Mouse (Mus musculus): ENCODE measurements around the gene Dhrs1. TPM values are rescaled to one million over a fixed set of nuclear protein-coding genes. Genes with fewer than 3 reads are reported as not detected.

Dhrs1 gene
- polyA plus RNA-seq, 1 experiment from 2014 or later: 96.4 TPM

DNA sequence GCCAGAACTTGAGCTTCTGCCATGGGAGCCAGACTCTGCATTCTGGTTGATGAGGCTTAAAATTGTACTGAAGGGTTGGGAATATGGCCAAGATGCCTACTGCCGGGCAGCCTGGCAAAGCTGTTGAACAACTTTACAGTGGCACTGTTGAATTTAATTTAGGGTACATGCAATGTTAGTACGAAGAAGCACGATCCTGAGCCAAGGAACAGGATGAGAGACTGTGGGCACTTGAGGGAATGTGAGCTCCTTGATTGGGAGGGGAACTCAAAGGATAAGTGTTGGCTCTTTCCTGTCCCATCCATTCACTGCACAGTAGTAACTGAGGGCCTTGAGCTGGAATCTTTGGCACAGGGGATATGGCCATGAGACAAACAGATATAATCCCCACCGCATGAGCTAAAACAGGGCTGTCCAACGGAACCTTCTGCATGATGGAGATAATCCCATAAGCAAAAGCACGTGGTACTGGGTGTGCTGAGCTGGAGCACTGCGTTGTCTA is 14.9 kb downstream of the Dhrs1 start:
- Histone ChIP-seq H3K9ac (no peak overlapping the region), H3K9me3 (no peaks in the 10 kb centered on the region), H3K27me3 (replicated peaks) (no peaks in the 10 kb centered on the region), H3K27ac (no peak overlapping the region), H3K4me3 (replicated peaks) (no peak overlapping the region), H3K4me1 (no peaks in the 10 kb centered on the region), H3K4me2 (no peak overlapping the region), H3K36me3 (no peaks in the 10 kb centered on the region)
- 78% methylated on average over 7 of the region's 7 CpGs for WGBS
- ATAC-seq (ENCODE audit: insufficient read depth, low FRiP score, low read depth): no peak

- WGBS: 78% methylated on average over 7 of the region's 7 CpGs
These were observed 15.4 kb downstream of the Dhrs1 start for GRCm38 (mm10) chr14:55730116-55730515.

GRCm38 (mm10) chr14:55727889-55728685 is 17.4 kb downstream of the Dhrs1 start:
- Histone ChIP-seq H3K4me3 (replicated peaks) (no peak overlapping the region), H3K9me3 (no peaks in the 10 kb centered on the region), H3K4me1 (no peaks in the 10 kb centered on the region), H3K4me2 (no peak overlapping the region), H3K9ac (no peak overlapping the region), H3K27ac (no peak overlapping the region), H3K36me3 (no peaks in the 10 kb centered on the region), H3K27me3 (replicated peaks) (no peaks in the 10 kb centered on the region)
- no peak for ATAC-seq (ENCODE audit: insufficient read depth, low FRiP score, low read depth)
- WGBS: 53% methylated on average over 8 of the region's 8 CpGs

More at GRCm38 (mm10) chr14:55730116-55730515, 15.4 kb downstream of the Dhrs1 start:
- no peak for ATAC-seq (ENCODE audit: insufficient read depth, low FRiP score, low read depth)
- Histone ChIP-seq H3K9me3 (no peaks in the 10 kb centered on the region), H3K4me2 (no peak overlapping the region), H3K27ac (no peak overlapping the region), H3K9ac (no peak overlapping the region), H3K4me3 (replicated peaks) (no peak overlapping the region), H3K36me3 (no peaks in the 10 kb centered on the region), H3K27me3 (replicated peaks) (no peaks in the 10 kb centered on the region), H3K4me1 (no peaks in the 10 kb centered on the region)

DNA sequence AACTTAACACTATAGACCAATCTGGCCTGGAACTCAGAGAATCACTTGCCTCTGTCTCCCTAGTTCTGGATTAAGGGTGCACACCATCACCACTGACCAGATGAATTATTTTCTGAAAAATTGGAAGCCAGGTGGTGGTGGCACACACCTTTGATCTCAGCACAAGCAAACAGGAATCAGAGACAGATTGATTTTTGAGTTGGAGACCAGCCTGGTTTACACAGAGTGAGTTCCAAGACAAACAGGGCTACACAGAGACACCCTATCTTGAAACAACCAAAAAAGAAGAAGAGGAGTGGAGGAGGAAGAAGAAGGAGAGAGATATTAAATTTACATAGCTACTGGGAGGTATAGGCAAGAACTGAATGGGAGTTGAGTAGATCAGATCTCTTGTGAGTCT is 19.2 kb downstream of the Dhrs1 start:
- ATAC-seq (ENCODE audit: insufficient read depth, low FRiP score, low read depth): no peak

GRCm38 (mm10) chr14:55724411-55724871 is 21.0 kb downstream of the Dhrs1 start:
- Histone ChIP-seq H3K27me3 (replicated peaks) (no peaks in the 10 kb centered on the region), H3K9ac (no peak overlapping the region), H3K27ac (no peak overlapping the region), H3K4me1 (peaks cover 10% of the 10 kb centered on the region; the same call in 1 of the 2 replicates), H3K4me3 (replicated peaks) (no peak overlapping the region), H3K36me3 (0 out of 2 replicates have a peak, but pooled peaks cover 4% of the 10 kb centered on the region), H3K9me3 (no peaks in the 10 kb centered on the region), H3K4me2 (no peak overlapping the region)
- WGBS: 40% methylated on average over 8 of the region's 8 CpGs
- ATAC-seq (ENCODE audit: insufficient read depth, low FRiP score, low read depth): no peak

More for the DNA sequence above, 19.2 kb downstream of the Dhrs1 start:
- no peak overlapping the region for H3K4me3 ChIP-seq (replicated peaks)
- peaks cover 4% of the 10 kb centered on the region; the same call in 1 of the 2 replicates for H3K4me1 ChIP-seq
- H3K36me3 ChIP-seq: no peaks in the 10 kb centered on the region
- no peaks in the 10 kb centered on the region for H3K27me3 ChIP-seq (replicated peaks)
- H3K9ac ChIP-seq: no peak overlapping the region
- H3K9me3 ChIP-seq: no peaks in the 10 kb centered on the region
- H3K4me2 ChIP-seq: no peak overlapping the region
- H3K27ac ChIP-seq: no peak overlapping the region

DNA sequence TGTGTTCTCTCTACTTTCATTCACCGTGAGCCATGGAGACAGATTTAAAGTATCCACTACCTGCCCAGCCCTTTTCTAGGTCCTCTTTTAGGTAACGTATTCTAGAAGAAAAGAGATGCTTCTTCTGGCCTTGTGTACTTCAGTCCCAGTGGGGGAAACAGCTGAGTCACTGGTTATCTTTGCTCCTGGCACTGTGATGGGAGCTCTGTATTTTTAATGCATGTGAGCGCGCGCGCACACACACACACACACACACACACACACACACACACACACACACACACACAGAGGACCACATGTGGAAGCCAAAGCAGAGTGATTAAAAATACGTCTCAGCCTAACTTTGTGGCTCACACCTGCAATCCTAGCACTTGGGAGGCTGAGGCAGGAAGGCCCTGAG is 22.1 kb downstream of the Dhrs1 start:
- H3K4me1 ChIP-seq: peaks cover 10% of the 10 kb centered on the region; the same call in 1 of the 2 replicates
- H3K4me2 ChIP-seq: no peak overlapping the region
- no peak overlapping the region for H3K9ac ChIP-seq
- no peak overlapping the region for H3K4me3 ChIP-seq (replicated peaks)
- peaks cover 11% of the 10 kb centered on the region; the same call in 1 of the 2 replicates for H3K36me3 ChIP-seq
- no peak for ATAC-seq (ENCODE audit: insufficient read depth, low FRiP score, low read depth)
- no peaks in the 10 kb centered on the region for H3K9me3 ChIP-seq
- H3K27ac ChIP-seq: no peak overlapping the region
- no peaks in the 10 kb centered on the region for H3K27me3 ChIP-seq (replicated peaks)
- WGBS: 85% methylated on average over 7 of the region's 7 CpGs

DNA sequence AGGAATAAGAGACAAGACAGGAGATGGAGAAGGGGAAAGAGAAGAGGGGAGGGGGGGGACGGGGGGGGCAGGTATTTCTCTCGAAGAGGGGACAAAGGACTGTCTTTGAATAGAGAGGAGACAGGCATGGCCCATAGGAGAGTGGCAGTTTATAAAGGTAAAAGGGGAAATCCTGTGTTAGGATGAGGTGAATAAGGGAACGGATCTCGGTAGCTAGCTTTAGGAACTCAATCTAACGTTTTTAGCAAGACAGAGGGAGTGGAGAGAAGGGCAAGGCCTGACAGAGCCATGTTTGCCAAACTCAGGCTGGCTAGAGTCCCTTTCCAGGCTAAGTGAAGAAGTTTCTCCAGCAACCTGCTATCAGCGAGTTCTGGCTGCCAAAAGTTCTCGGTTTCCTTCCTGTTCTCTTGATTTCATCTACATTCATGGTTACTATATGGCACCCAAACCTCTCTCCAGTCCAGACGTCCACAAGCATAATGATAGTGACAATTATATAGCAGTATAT is 23.0 kb downstream of the Dhrs1 start:
- Histone ChIP-seq H3K27me3 (replicated peaks) (no peaks in the 10 kb centered on the region), H3K4me1 (peaks cover 10% of the 10 kb centered on the region; the same call in 1 of the 2 replicates), H3K27ac (no peak overlapping the region), H3K36me3 (peaks cover 16% of the 10 kb centered on the region), H3K4me2 (peak overlapping the region; percentile 87), H3K9ac (no peak overlapping the region), H3K4me3 (replicated peaks) (peak overlapping the region; percentile 81), H3K9me3 (no peaks in the 10 kb centered on the region)
- no peak for ATAC-seq (ENCODE audit: insufficient read depth, low FRiP score, low read depth)
- 49% methylated on average over 8 of the region's 8 CpGs for WGBS

DNA sequence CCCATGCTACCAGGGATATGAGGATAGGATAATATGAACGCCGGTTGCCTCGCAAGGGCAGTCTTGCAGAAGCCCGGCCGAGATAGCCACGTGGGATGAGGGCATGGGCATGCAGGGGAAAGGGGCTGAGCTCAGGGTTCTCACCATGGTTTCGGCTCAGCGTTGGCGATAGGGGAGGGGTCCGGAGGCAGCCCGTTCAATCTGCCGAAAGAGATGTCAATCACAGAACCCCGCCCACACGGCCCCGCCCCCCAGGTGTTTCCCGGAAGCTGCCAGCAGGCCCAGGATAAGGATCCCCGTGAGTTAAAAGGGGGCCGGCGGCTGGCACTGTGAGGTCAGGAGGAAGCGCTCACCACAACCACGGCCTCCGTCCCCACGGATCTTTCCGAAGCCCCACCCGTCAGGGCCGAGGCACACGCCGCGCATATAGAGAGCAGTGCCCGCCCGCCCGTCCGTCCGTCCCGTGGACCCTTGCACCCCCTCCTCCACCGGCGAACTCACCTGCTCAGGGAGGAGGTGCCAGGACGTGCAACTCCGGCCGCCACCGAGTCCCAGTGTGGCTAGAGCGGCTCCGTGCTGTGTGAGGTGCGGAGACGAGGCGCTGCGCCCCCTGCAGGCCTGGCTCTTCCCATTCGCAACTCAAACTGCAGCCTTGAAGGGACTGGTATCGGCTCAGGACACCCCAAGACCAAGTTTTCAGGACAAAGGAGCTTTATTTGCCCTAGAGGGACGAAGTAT is 23.6 kb downstream of the Dhrs1 start, which contains the start of gene Rabggta:
Gene Rabggta, minus strand, starts transcription at position 564 of the 738 bp plus-strand sequence.
- Histone ChIP-seq H3K4me3 (replicated peaks) (peak within 1 kb of the TSS; percentile 81), H3K27me3 (replicated peaks) (no peaks in the 10 kb centered on the region), H3K36me3 (peaks cover 19% of the 10 kb centered on the region), H3K4me2 (peak within 1 kb of the TSS; percentile 87), H3K4me1 (peaks cover 10% of the 10 kb centered on the region; the same call in 1 of the 2 replicates), H3K9ac (peak within 1 kb of the TSS; percentile 75), H3K27ac (peak within 1 kb of the TSS; percentile 88), H3K9me3 (no peaks in the 10 kb centered on the region)
- under 1% methylated on average over 50 of the region's 50 CpGs for WGBS
- ATAC-seq (ENCODE audit: insufficient read depth, low FRiP score, low read depth): peak; percentile 95

DNA sequence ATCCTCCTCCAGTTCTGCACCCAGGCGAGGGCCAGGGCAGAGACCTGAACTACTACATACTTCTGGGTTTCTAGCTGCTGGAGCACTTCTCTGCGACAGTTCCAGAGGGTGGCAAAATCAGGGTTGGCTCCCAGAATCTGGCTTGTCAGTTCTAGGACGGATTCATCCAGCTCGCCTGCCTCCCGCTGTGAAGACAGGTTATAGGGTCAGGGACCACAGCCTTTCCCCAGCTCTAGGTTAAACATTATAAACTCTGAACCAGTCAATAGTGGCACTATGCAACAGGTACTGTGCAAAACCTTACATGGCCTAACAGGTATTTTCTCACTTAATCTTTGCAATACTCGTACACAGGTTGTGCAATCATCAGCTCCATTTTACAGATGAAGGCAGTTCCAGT is 24.4 kb downstream of the Dhrs1 start:
- H3K27ac ChIP-seq: peak overlapping the region; percentile 88; the same call in 1 of the 2 replicates
- H3K9ac ChIP-seq: no peak overlapping the region; the same call in 1 of the 2 replicates
- no peaks in the 10 kb centered on the region for H3K27me3 ChIP-seq (replicated peaks)
- peaks cover 24% of the 10 kb centered on the region for H3K36me3 ChIP-seq
- peak overlapping the region; percentile 87 for H3K4me2 ChIP-seq
- H3K9me3 ChIP-seq: no peaks in the 10 kb centered on the region
- H3K4me3 ChIP-seq (replicated peaks): peak overlapping the region; percentile 81
- ATAC-seq (ENCODE audit: insufficient read depth, low FRiP score, low read depth): no peak
- 75% methylated on average over 6 of the region's 6 CpGs for WGBS
- peaks cover 10% of the 10 kb centered on the region; the same call in 1 of the 2 replicates for H3K4me1 ChIP-seq

DNA sequence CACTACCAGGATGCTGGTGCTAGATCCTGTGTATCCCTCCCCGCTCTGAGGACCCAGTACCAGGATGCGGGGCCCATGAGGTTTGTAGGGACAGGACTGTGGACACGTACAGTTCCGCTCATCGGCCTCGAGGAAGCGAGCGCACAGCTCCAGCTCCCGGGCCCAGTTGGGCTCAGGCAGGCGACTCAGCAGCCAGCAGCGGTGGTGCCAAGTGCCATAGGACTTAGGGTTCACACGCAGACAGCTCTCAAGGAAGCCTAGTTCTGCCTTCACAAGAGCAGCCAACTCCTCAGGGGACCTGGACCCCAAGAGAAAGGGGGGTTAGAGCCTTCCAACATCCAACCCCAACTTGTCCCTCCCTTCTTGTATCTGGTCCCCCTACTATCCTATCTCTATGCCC is 24.8 kb downstream of the Dhrs1 start:
- 92% methylated on average over 12 of the region's 12 CpGs for WGBS
- ATAC-seq (ENCODE audit: insufficient read depth, low FRiP score, low read depth): no peak
- Histone ChIP-seq H3K36me3 (peaks cover 24% of the 10 kb centered on the region), H3K9me3 (no peaks in the 10 kb centered on the region), H3K27me3 (replicated peaks) (no peaks in the 10 kb centered on the region), H3K4me1 (peaks cover 10% of the 10 kb centered on the region; the same call in 1 of the 2 replicates), H3K4me3 (replicated peaks) (peak overlapping the region; percentile 81; the same call in 1 of the 2 replicates), H3K27ac (no peak overlapping the region; the same call in 1 of the 2 replicates), H3K4me2 (peak overlapping the region; percentile 87), H3K9ac (no peak overlapping the region)

- 85% methylated on average over 6 of the region's 6 CpGs for WGBS
- no peak overlapping the region for H3K4me3 ChIP-seq (replicated peaks)
- no peaks in the 10 kb centered on the region for H3K27me3 ChIP-seq (replicated peaks)
- H3K4me1 ChIP-seq: peaks cover 10% of the 10 kb centered on the region; the same call in 1 of the 2 replicates
- H3K27ac ChIP-seq: no peak overlapping the region
- H3K9ac ChIP-seq: no peak overlapping the region
- no peaks in the 10 kb centered on the region for H3K9me3 ChIP-seq
- ATAC-seq (ENCODE audit: insufficient read depth, low FRiP score, low read depth): no peak
- H3K4me2 ChIP-seq: no peak overlapping the region
- peaks cover 24% of the 10 kb centered on the region for H3K36me3 ChIP-seq
These were observed 25.8 kb downstream of the Dhrs1 start for GRCm38 (mm10) chr14:55719737-55720136.

Measured in stomach, embryonic 15.5 days (tissue).